In genomic region chr10:23611183-23611582, GRCm38 (mm10) we compare ENCODE assay signal across 9 mouse cellular contexts.
DNase-seq lines count a peak whose midpoint lies in the region; ATAC-seq lines count a peak whose summit lies in the region.
"Had no signal": no experiment of that assay in that cellular context is flagged by ENCODE, and none has a peak within 500 bp of the region (broad histone marks: within the 10 kb centered on the region; RNA-seq: fewer than 3 reads in every experiment).

No protein-coding gene starts in this region.

- H3K4me1 ChIP-seq in midbrain, embryonic 12.5 days = 0 out of 2 replicates have a peak, but pooled peaks cover 7% of the 10 kb centered on the region
- H3K4me1 ChIP-seq in midbrain, embryonic 16.5 days (ENCODE audit: control insufficient read depth, insufficient read depth, low read length) = no peaks in the 10 kb centered on the region
- no peaks in the 10 kb centered on the region; the same call in 1 of the 2 replicates for H3K4me1 ChIP-seq in forebrain, embryonic 11.5 days (replicated peaks; ENCODE audit: control insufficient read depth, insufficient read depth, low read length)

- ATAC-seq in midbrain, embryonic 12.5 days (ENCODE audit: low FRiP score, low read depth) = peak; percentile 62; the same call in 1 of the 2 replicates
- no peak for ATAC-seq in midbrain, embryonic 16.5 days
- peak; percentile 30; the same call in 1 of the 2 replicates for ATAC-seq in forebrain, embryonic 11.5 days (replicated peaks; ENCODE audit: low FRiP score)
- ATAC-seq in inflammation-experienced regulatory T-cells, adult 6 months = no peak

- 46% methylated on average over 9 of the region's 9 CpGs for WGBS in midbrain, embryonic 12.5 days
- WGBS in midbrain, embryonic 16.5 days = 41% methylated on average over 9 of the region's 9 CpGs
- WGBS in forebrain, embryonic 11.5 days = 43% methylated on average over 9 of the region's 9 CpGs

- no peak overlapping the region for H3K4me2 ChIP-seq in midbrain, embryonic 12.5 days (replicated peaks)
- no peak overlapping the region for H3K4me2 ChIP-seq in midbrain, embryonic 16.5 days (ENCODE audit: low read length)
- no peak overlapping the region for H3K4me2 ChIP-seq in forebrain, embryonic 11.5 days (ENCODE audit: low read depth, low read length, severe bottlenecking)

- H3K4me3 ChIP-seq in midbrain, embryonic 12.5 days = no peak overlapping the region
- H3K4me3 ChIP-seq in midbrain, embryonic 16.5 days (ENCODE audit: low read depth, low read length) = no peak overlapping the region
- no peak overlapping the region for H3K4me3 ChIP-seq in forebrain, embryonic 11.5 days (ENCODE audit: low read depth, low read length)
- H3K4me3 ChIP-seq: erythroblast, embryonic 14.5 days had no signal

- H3K9ac ChIP-seq in midbrain, embryonic 12.5 days (replicated peaks) = no peak overlapping the region
- H3K9ac ChIP-seq in midbrain, embryonic 16.5 days (ENCODE audit: low read depth, low read length) = no peak overlapping the region
- H3K9ac ChIP-seq in forebrain, embryonic 11.5 days (ENCODE audit: low read length) = no peak overlapping the region

- peak; percentile 56 to 70 for DNase-seq in adrenal gland, postnatal 36 days
- peak; percentile 84 for DNase-seq in forebrain, embryonic 11.5 days (ENCODE audit: low spot score)
- peak; percentile 34 to 51 for DNase-seq in heart, postnatal 36 days
- DNase-seq in left cerebral cortex, adult 8-10 months (ENCODE audit: low spot score in 2 of 2) = peak; percentile 29 to 54
- DNase-seq in ovary, postnatal 14 days (ENCODE audit: low spot score) = peak; percentile 34

- H3K27me3 ChIP-seq in midbrain, embryonic 12.5 days = no peaks in the 10 kb centered on the region
- H3K27me3 ChIP-seq in midbrain, embryonic 16.5 days (ENCODE audit: control insufficient read depth, insufficient read depth, low read depth, low read length) = no peaks in the 10 kb centered on the region
- H3K27me3 ChIP-seq in forebrain, embryonic 11.5 days (ENCODE audit: control insufficient read depth, insufficient read depth, low read length) = no peaks in the 10 kb centered on the region

- no peaks in the 10 kb centered on the region for H3K36me3 ChIP-seq in midbrain, embryonic 12.5 days
- no peaks in the 10 kb centered on the region for H3K36me3 ChIP-seq in midbrain, embryonic 16.5 days (ENCODE audit: control insufficient read depth, insufficient read depth, low read length)
- no peaks in the 10 kb centered on the region for H3K36me3 ChIP-seq in forebrain, embryonic 11.5 days (ENCODE audit: control insufficient read depth, insufficient read depth, low read length)

- intact Hi-C loops in heart, postnatal 36 days (cut with DNase I) = loop anchor here (1.0 to 10.0 kb wide), 3 partner anchors 494 to 826 kb away; no protein-coding TSS in a partner anchor

- no peak overlapping the region for H3K27ac ChIP-seq in midbrain, embryonic 12.5 days (replicated peaks)
- no peak overlapping the region for H3K27ac ChIP-seq in midbrain, embryonic 16.5 days (ENCODE audit: low read length)
- H3K27ac ChIP-seq in forebrain, embryonic 11.5 days (ENCODE audit: low read depth, low read length) = no peak overlapping the region

- H3K9me3 ChIP-seq in midbrain, embryonic 12.5 days = no peaks in the 10 kb centered on the region
- no peaks in the 10 kb centered on the region for H3K9me3 ChIP-seq in midbrain, embryonic 16.5 days (replicated peaks; ENCODE audit: control insufficient read depth, low read length, poor library complexity, severe bottlenecking)
- H3K9me3 ChIP-seq in forebrain, embryonic 11.5 days (ENCODE audit: control insufficient read depth, low read length) = no peaks in the 10 kb centered on the region

Comparison
In these comparisons a context has a peak if more than half of its experiments do, and no peak if none do; other contexts are left out.
1. ATAC-seq: peak in midbrain, embryonic 12.5 days (single experiment) and forebrain, embryonic 11.5 days (single experiment); none in midbrain, embryonic 16.5 days (single experiment) and inflammation-experienced regulatory T-cells, adult 6 months (single experiment).
2. DNase-seq: peak in every context shown above with its lines; median percentile 84 in forebrain, embryonic 11.5 days; 63 in adrenal gland, postnatal 36 days; 42 in heart, postnatal 36 days; 42 in left cerebral cortex, adult 8-10 months; 34 in ovary, postnatal 14 days.